Mouse (Mus musculus): ENCODE measurements around the gene Gjb2.

Gene Gjb2

GRCm38 (mm10) chr14:57104106-57105023, at the start of gene Gjb2:
TSS of gene Gjb2 (minus strand) at chr14:57104702.
- in situ Hi-C loops (cut with MboI, MseI): loop anchor here (25.0 kb wide), 1 partner anchor 258 kb away; no protein-coding TSS in a partner anchor

- in situ Hi-C loops (cut with MboI, MseI): no loop called here
These were observed 41.2 kb upstream of the Gjb2 start for GRCm38 (mm10) chr14:57145741-57146140.

- in situ Hi-C loops (cut with MboI, MseI): no loop called here
These were observed 30.8 kb upstream of the Gjb2 start for GRCm38 (mm10) chr14:57135265-57135664.

GRCm38 (mm10) chr14:57133161-57133661, 28.7 kb upstream of the Gjb2 start, which contains the start of gene Gjb6:
TSS of gene Gjb6 (minus strand) at chr14:57133611.
- in situ Hi-C loops (cut with MboI, MseI): no loop called here

GRCm38 (mm10) chr14:57127383-57127782, 22.9 kb upstream of the Gjb2 start:
- in situ Hi-C loops (cut with MboI, MseI): no loop called here

- in situ Hi-C loops (cut with MboI, MseI): loop anchor here (25.0 kb wide), 1 partner anchor 240 kb away; no protein-coding TSS in a partner anchor
These were observed 17.8 kb upstream of the Gjb2 start for GRCm38 (mm10) chr14:57122295-57122694.

- in situ Hi-C loops (cut with MboI, MseI): loop anchor here (25.0 kb wide), 1 partner anchor 246 kb away; no protein-coding TSS in a partner anchor
These were observed 11.5 kb upstream of the Gjb2 start, which contains the start of gene Gm4491 for GRCm38 (mm10) chr14:57115823-57116544. TSS of gene Gm4491 (minus strand) at chr14:57115883.

GRCm38 (mm10) chr14:57109194-57109593, 4.7 kb upstream of the Gjb2 start:
- in situ Hi-C loops (cut with MboI, MseI): loop anchor here (25.0 kb wide), 1 partner anchor 253 kb away; no protein-coding TSS in a partner anchor

GRCm38 (mm10) chr14:57107916-57108315, 3.4 kb upstream of the Gjb2 start:
- in situ Hi-C loops (cut with MboI, MseI): loop anchor here (25.0 kb wide), 1 partner anchor 254 kb away; no protein-coding TSS in a partner anchor

GRCm38 (mm10) chr14:57107091-57107490, 2.6 kb upstream of the Gjb2 start:
- in situ Hi-C loops (cut with MboI, MseI): loop anchor here (25.0 kb wide), 1 partner anchor 255 kb away; no protein-coding TSS in a partner anchor

- in situ Hi-C loops (cut with MboI, MseI): loop anchor here (25.0 kb wide), 1 partner anchor 257 kb away; no protein-coding TSS in a partner anchor
These were observed 1.2 kb upstream of the Gjb2 start for GRCm38 (mm10) chr14:57105721-57106120.

GRCm38 (mm10) chr14:57105111-57105510, 609 bp upstream of the Gjb2 start:
- in situ Hi-C loops (cut with MboI, MseI): loop anchor here (25.0 kb wide), 1 partner anchor 257 kb away; no protein-coding TSS in a partner anchor

- in situ Hi-C loops (cut with MboI, MseI): loop anchor here (25.0 kb wide), 1 partner anchor 259 kb away; no protein-coding TSS in a partner anchor
These were observed 794 bp downstream of the Gjb2 start for GRCm38 (mm10) chr14:57103711-57104105.

- in situ Hi-C loops (cut with MboI, MseI): loop anchor here (25.0 kb wide), 1 partner anchor 259 kb away; no protein-coding TSS in a partner anchor
These were observed 1.4 kb downstream of the Gjb2 start for GRCm38 (mm10) chr14:57103121-57103520.

- in situ Hi-C loops (cut with MboI, MseI): loop anchor here (25.0 kb wide), 1 partner anchor 261 kb away; no protein-coding TSS in a partner anchor
These were observed 2.9 kb downstream of the Gjb2 start for GRCm38 (mm10) chr14:57101623-57102022.

GRCm38 (mm10) chr14:57095855-57096254, 8.6 kb downstream of the Gjb2 start:
- in situ Hi-C loops (cut with MboI, MseI): no loop called here

GRCm38 (mm10) chr14:57093029-57093428, 11.5 kb downstream of the Gjb2 start:
- in situ Hi-C loops (cut with MboI, MseI): no loop called here

GRCm38 (mm10) chr14:57090001-57090400, 14.5 kb downstream of the Gjb2 start:
- in situ Hi-C loops (cut with MboI, MseI): no loop called here

GRCm38 (mm10) chr14:57089107-57089506, 15.4 kb downstream of the Gjb2 start:
- in situ Hi-C loops (cut with MboI, MseI): no loop called here

GRCm38 (mm10) chr14:57084180-57084668, 20.3 kb downstream of the Gjb2 start:
- in situ Hi-C loops (cut with MboI, MseI): no loop called here

GRCm38 (mm10) chr14:57082863-57083262, 21.6 kb downstream of the Gjb2 start:
- in situ Hi-C loops (cut with MboI, MseI): no loop called here

All from regulatory T cell (primary cell).